Mouse (Mus musculus): Measurements from ENCODE around the gene Spag6.

DNA sequence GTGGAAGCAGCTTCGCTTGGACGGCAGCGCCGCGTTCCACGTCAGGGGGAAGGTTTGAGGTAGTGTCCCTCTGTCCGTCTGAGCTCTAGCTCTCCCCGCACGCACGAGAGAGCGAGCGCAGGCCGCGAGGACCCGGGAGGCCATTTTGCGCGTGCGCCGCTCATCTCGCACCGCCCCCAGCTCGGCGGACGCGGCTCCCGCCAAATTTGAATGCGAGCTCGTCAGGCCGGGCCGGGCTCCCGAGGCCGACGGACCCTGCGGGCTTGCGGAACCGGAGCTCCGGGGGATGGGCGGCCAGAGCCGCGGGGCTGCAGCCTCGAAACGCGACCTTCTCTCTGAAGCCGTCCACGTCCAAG is 5.1 kb upstream of the Spag6 start:
- TF ChIP-seq CTCF (IDR thresholded peaks at IDR 0.05; ENCODE audit: borderline replicate concordance, control insufficient read depth, extremely low read depth, insufficient read depth, low read length, poor library complexity) = no peak
- TF ChIP-seq POLR2A (IDR thresholded peaks at IDR 0.05; ENCODE audit: control insufficient read depth, extremely low read depth, insufficient read depth, low read length, poor library complexity) = no peak
